Mouse (Mus musculus) liver, embryonic 14.5 days (tissue): ENCODE measurements around the gene Theg. TPM values are rescaled to one million over a fixed set of nuclear protein-coding genes. Genes with fewer than 3 reads are reported as not detected.

ENCODE experiments used
- ATAC-seq: fragments of 200-750 bp; cut with Nextera tagmentation; 2 replicates; pipeline ENCODE4 v1.8.0; 2017; ENCODE audit warnings: moderate number of reproducible peaks, mild to moderate bottlenecking, moderate library complexity; ENCODE audit not compliant: insufficient read depth
- DNase-seq, 3 experiments: peaks; one replicate each; pipeline ENCODE4 v3.0.0-alpha.2; 2012 to 2013; ENCODE audit warnings: low read depth in 3 of 3, low spot score in 3 of 3
- H3K27ac ChIP-seq: fragments of 300-500 bp; sonication (generic); 2 replicates; pipeline ENCODE4 v1.5.1; 2014; ENCODE audit warnings: moderate library complexity, mild to moderate bottlenecking, control low read depth, inconsistent platforms
- H3K27me3 ChIP-seq: fragments of 300-500 bp; sonication (generic); 2 replicates; pipeline ENCODE4 v1.6.1; 2014; ENCODE audit warnings: mild to moderate bottlenecking, low read length, moderate library complexity; ENCODE audit not compliant: control insufficient read depth, insufficient read depth
- H3K36me3 ChIP-seq: fragments of 300-500 bp; sonication (generic); replicated peaks from 2 replicates; pipeline ENCODE4 v1.6.1; 2014; ENCODE audit warnings: low read depth; ENCODE audit not compliant: control insufficient read depth, insufficient read depth
- H3K4me1 ChIP-seq, 2 experiments: fragments of 200-500 bp in 1 of 2; fragments of 300-500 bp in 1 of 2; sonication (generic) in 1 of 2; replicated peaks; 2 replicates each; pipeline ENCODE4 v1.6.1; 2012 to 2014; ENCODE audit warnings: antibody characterized with exemption in 1 of 2, inconsistent platforms in 1 of 2, low read length in 1 of 2; ENCODE audit not compliant: control insufficient read depth in 2 of 2, insufficient read depth in 2 of 2
- H3K4me2 ChIP-seq: fragments of 300-500 bp; sonication (generic); 2 replicates; pipeline ENCODE4 v1.6.1; 2014; ENCODE audit warnings: low read depth, mild to moderate bottlenecking, control low read depth, moderate library complexity
- H3K4me3 ChIP-seq, 2 experiments: fragments of 200-500 bp in 1 of 2; fragments of 300-500 bp in 1 of 2; sonication (generic) in 1 of 2; 2 replicates each; pipeline ENCODE4 v1.5.1; 2012 to 2014; ENCODE audit warnings: low read depth in 2 of 2, low read length in 2 of 2, mild to moderate bottlenecking in 2 of 2, control low read depth in 1 of 2, inconsistent platforms in 1 of 2, moderate library complexity in 1 of 2; ENCODE audit not compliant: insufficient read depth in 1 of 2
- H3K9ac ChIP-seq: fragments of 300-500 bp; sonication (generic); replicated peaks from 2 replicates; pipeline ENCODE4 v1.6.1; 2014; ENCODE audit warnings: mild to moderate bottlenecking, control low read depth, moderate library complexity
- H3K9me3 ChIP-seq: fragments of 300-500 bp; sonication (generic); 2 replicates; pipeline ENCODE4 v1.6.1; 2016; ENCODE audit warnings: low read length, mixed read lengths; ENCODE audit not compliant: control insufficient read depth
- CTCF ChIP-seq: IDR thresholded peaks from 2 replicates; pipeline ENCODE4 v1.5.1; 2016; ENCODE audit warnings: antibody characterized with exemption, low read depth, control low read depth
- EP300 ChIP-seq: IDR thresholded peaks from 2 replicates; pipeline ENCODE4 v1.6.1; 2016; ENCODE audit warnings: antibody characterized with exemption, low read depth
- whole genome bisulfite sequencing: fragments of 180-500 bp; shearing (Covaris S2); extraction: QIAGEN DNeasy Blood & Tissue Kit; methylation state at CpG from one replicate; pipeline ENCODE4 v1.1.7; 2014; ENCODE audit not compliant: insufficient replicate concordance; 5-methylcytosine and 5-hydroxymethylcytosine counted together
- polyA plus RNA-seq, 2 experiments: library from polyadenylated mRNA; depleted of rRNA in 1 of 2; stranded (reverse) in 1 of 2; unstranded in 1 of 2; fragments of >200 nt; fragmentation: Nextera tagmentation in 1 of 2; extraction: Ambion mirVana in 1 of 2; gene quantifications; 2 replicates each; pipeline versions ENCODE4 v1.2.1 to v1.2.3; 2012 to 2014

The Theg gene
- polyA plus RNA-seq, 2 experiments: not detected

GRCm38 (mm10) chr10:79539701-79540495 lies 47.2 kb downstream of the Theg start:
- TF ChIP-seq EP300: no peak
- no peaks in the 10 kb centered on the region for H3K27me3 ChIP-seq
- no peaks in the 10 kb centered on the region for H3K4me1 ChIP-seq
- 74% methylated on average over 16 of the region's 16 CpGs for WGBS
- no peaks in the 10 kb centered on the region; the same call in 1 of the 2 replicates for H3K36me3 ChIP-seq
- no peak overlapping the region for H3K27ac ChIP-seq
- no peaks in the 10 kb centered on the region for H3K9me3 ChIP-seq
- H3K4me3 ChIP-seq: no peak overlapping the region
- H3K9ac ChIP-seq: no peak overlapping the region
- ATAC-seq (no peak), DNase-seq (no peak)
- no peak overlapping the region for H3K4me2 ChIP-seq

- no peak overlapping the region for H3K4me2 ChIP-seq
- no peaks in the 10 kb centered on the region for H3K9me3 ChIP-seq
- no peak for TF ChIP-seq CTCF
- TF ChIP-seq EP300: no peak
- DNase-seq (no peak), ATAC-seq (no peak)
- 19% methylated on average over 4 of the region's 4 CpGs for WGBS
- H3K4me1 ChIP-seq: peaks cover 0 to 3% of the 10 kb centered on the region in 2 experiments; a peak in 2 of 4 replicates
- no peak overlapping the region for H3K27ac ChIP-seq
- H3K27me3 ChIP-seq: no peaks in the 10 kb centered on the region
- H3K36me3 ChIP-seq: no peaks in the 10 kb centered on the region; the same call in 1 of the 2 replicates
- H3K4me3 ChIP-seq: no peak overlapping the region
- no peak overlapping the region for H3K9ac ChIP-seq
Observed at GRCm38 (mm10) chr10:79538873-79539272, 48.3 kb downstream of the Theg start.

GRCm38 (mm10) chr10:79538323-79538722 lies 48.8 kb downstream of the Theg start:
- H3K9me3 ChIP-seq: no peaks in the 10 kb centered on the region
- WGBS: 63% methylated on average over 3 of the region's 3 CpGs
- no peak for DNase-seq

GRCm38 (mm10) chr10:79537781-79538180 lies 49.4 kb downstream of the Theg start:
- H3K4me3 ChIP-seq: no peak overlapping the region
- ATAC-seq (no peak), DNase-seq (no peak)
- H3K4me2 ChIP-seq: no peak overlapping the region
- no peaks in the 10 kb centered on the region for H3K27me3 ChIP-seq
- peaks cover 0 to 4% of the 10 kb centered on the region in 2 experiments; a peak in 2 of 4 replicates for H3K4me1 ChIP-seq
- no peak for TF ChIP-seq EP300
- no peak for TF ChIP-seq CTCF
- H3K27ac ChIP-seq: no peak overlapping the region
- no peak overlapping the region for H3K9ac ChIP-seq
- WGBS: 81% methylated on average over 2 of the region's 2 CpGs
- H3K36me3 ChIP-seq: no peaks in the 10 kb centered on the region; the same call in 1 of the 2 replicates
- no peaks in the 10 kb centered on the region for H3K9me3 ChIP-seq

More at GRCm38 (mm10) chr10:79538323-79538722, 48.8 kb downstream of the Theg start:
- H3K27ac ChIP-seq: no peak overlapping the region
- H3K4me3 ChIP-seq: no peak overlapping the region
- TF ChIP-seq EP300 (no peak), CTCF (no peak)
- H3K4me1 ChIP-seq: peaks cover 0 to 4% of the 10 kb centered on the region in 2 experiments; a peak in 2 of 4 replicates
- no peak overlapping the region for H3K4me2 ChIP-seq
- ATAC-seq: no peak
- H3K27me3 ChIP-seq: no peaks in the 10 kb centered on the region
- H3K36me3 ChIP-seq: no peaks in the 10 kb centered on the region; the same call in 1 of the 2 replicates
- H3K9ac ChIP-seq: no peak overlapping the region

- Histone ChIP-seq H3K9me3 (no peaks in the 10 kb centered on the region), H3K9ac (no peak overlapping the region), H3K4me2 (no peak overlapping the region), H3K27ac (no peak overlapping the region), H3K27me3 (no peaks in the 10 kb centered on the region), H3K4me3 (no peak overlapping the region), H3K36me3 (no peaks in the 10 kb centered on the region; the same call in 1 of the 2 replicates), H3K4me1 (peaks cover 0 to 4% of the 10 kb centered on the region in 2 experiments; a peak in 2 of 4 replicates)
- TF ChIP-seq CTCF: no peak
- no peak for TF ChIP-seq EP300
- WGBS: 64% methylated on average over 7 of the region's 7 CpGs
- no peak for DNase-seq
- no peak for ATAC-seq
Observed at GRCm38 (mm10) chr10:79537271-79537670, 49.9 kb downstream of the Theg start.
